Mouse (Mus musculus) E14TG2a.4 (cell line): Measurements from ENCODE around the gene Pon1.

Experiments
- CTCF ChIP-seq: conservative IDR thresholded peaks from 2 replicates; pipeline ENCODE4 v1.5.1; 2014; ENCODE audit warnings: low read length
- POU5F1 ChIP-seq: IDR thresholded peaks from 2 replicates; pipeline ENCODE4 v1.6.1; 2014; ENCODE audit warnings: low read length, borderline replicate concordance

GRCm38 (mm10) chr6:5188938-5189337, 4.8 kb downstream of the Pon1 start:
- TF ChIP-seq CTCF, result no peak
- TF ChIP-seq POU5F1, result no peak
